Mouse (Mus musculus) forebrain, embryonic 14.5 days (tissue): Measurements from ENCODE around the gene Nod1. TPM values are rescaled to one million over a fixed set of nuclear protein-coding genes. Genes with fewer than 3 reads are reported as not detected.

Experiments used
- ATAC-seq: fragments of 200-750 bp; cut with Nextera tagmentation; 2 replicates; pipeline ENCODE4 v1.8.0; 2017; ENCODE audit warnings: mild to moderate bottlenecking, moderate library complexity
- DNase-seq: peaks from one replicate; pipeline ENCODE4 v3.0.0-alpha.2; 2015; ENCODE audit warnings: low spot score
- H3K27ac ChIP-seq: fragments of 300-500 bp; sonication (generic); 2 replicates; pipeline ENCODE4 v1.5.1; 2014; ENCODE audit warnings: low read depth, mild to moderate bottlenecking, control low read depth, low read length, moderate library complexity
- H3K27me3 ChIP-seq: fragments of 300-500 bp; sonication (generic); replicated peaks from 2 replicates; pipeline ENCODE4 v1.6.1; 2014; ENCODE audit warnings: low read length, control low read depth, mixed read lengths; ENCODE audit not compliant: control insufficient read depth, insufficient read depth
- H3K36me3 ChIP-seq: fragments of 300-500 bp; sonication (generic); 2 replicates; pipeline ENCODE4 v1.6.1; 2014; ENCODE audit warnings: low read length, control low read depth; ENCODE audit not compliant: control insufficient read depth, insufficient read depth
- H3K4me1 ChIP-seq: fragments of 300-500 bp; sonication (generic); 2 replicates; pipeline ENCODE4 v1.6.1; 2014; ENCODE audit warnings: antibody characterized with exemption, low read length, control low read depth; ENCODE audit not compliant: control insufficient read depth, insufficient read depth
- H3K4me2 ChIP-seq: fragments of 300-500 bp; sonication (generic); 2 replicates; pipeline ENCODE4 v1.6.1; 2014; ENCODE audit warnings: mild to moderate bottlenecking, control low read depth, low read length
- H3K4me3 ChIP-seq: fragments of 300-500 bp; sonication (generic); 2 replicates; pipeline ENCODE4 v1.5.1; 2014; ENCODE audit warnings: low read depth, low read length, control low read depth
- H3K9ac ChIP-seq: fragments of 300-500 bp; sonication (generic); 2 replicates; pipeline ENCODE4 v1.6.1; 2014; ENCODE audit warnings: mild to moderate bottlenecking, low read length, control low read depth, moderate library complexity
- H3K9me3 ChIP-seq: fragments of 300-500 bp; sonication (generic); replicated peaks from 2 replicates; pipeline ENCODE4 v1.6.1; 2016; ENCODE audit warnings: low read length, control low read depth, mixed read lengths; ENCODE audit not compliant: control insufficient read depth
- WGBS: fragments of 180-500 bp; shearing (Covaris S2); extraction: QIAGEN DNeasy Blood & Tissue Kit; methylation state at CpG from one replicate; pipeline ENCODE4 v1.1.7; 2014; 5-methylcytosine and 5-hydroxymethylcytosine counted together
- polyA plus RNA-seq: library from polyadenylated mRNA; unstranded; fragments of >200 nt; fragmentation: Nextera tagmentation; extraction: Ambion mirVana; gene quantifications from 2 replicates; pipeline ENCODE4 v1.2.1, GENCODE M21; 2014

Nod1 gene
- polyA plus RNA-seq, 1 experiment from 2014 or later: 1.8 TPM

DNA sequence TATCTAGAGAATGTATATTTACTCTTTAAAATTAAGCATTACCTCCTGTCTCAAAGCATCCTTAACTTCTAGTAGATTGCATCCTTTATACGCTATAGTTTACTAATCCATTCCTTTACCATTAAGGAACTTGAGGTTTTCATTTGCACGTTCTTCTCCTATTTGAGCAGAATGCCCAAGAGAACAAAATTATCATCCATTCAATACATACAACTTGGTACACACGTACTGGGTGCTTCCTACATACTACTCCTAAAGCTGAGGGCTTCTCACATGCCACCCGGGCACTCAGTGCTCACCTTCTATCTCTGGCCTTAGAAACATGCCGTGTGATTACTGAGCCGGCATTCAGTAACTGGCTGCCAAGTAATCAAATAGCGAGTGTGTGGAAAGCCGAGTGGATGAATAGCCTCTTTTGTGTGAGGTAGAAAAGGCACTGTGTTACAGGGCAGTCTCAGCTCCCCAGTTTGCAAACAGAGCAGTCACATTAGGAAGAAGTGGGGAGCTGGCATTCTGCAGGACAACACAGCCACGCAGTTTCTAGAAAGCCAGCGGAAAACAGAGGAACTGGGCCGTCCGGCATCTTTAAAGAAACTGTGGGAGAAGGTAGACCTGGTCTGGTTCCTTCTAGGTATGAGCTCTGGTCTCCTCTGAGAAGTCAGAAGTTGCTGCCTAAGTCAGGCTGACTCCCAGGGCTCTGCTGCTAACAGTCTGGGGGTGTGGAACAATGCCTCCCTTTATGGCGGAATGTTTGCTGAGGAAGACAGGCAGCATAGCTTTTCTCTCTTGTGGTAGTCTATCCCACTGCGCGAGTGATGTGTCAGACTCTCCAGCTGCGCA is 37.2 kb upstream of the Nod1 start:
- H3K27me3 ChIP-seq: peaks cover 22% of the 10 kb centered on the region

DNA sequence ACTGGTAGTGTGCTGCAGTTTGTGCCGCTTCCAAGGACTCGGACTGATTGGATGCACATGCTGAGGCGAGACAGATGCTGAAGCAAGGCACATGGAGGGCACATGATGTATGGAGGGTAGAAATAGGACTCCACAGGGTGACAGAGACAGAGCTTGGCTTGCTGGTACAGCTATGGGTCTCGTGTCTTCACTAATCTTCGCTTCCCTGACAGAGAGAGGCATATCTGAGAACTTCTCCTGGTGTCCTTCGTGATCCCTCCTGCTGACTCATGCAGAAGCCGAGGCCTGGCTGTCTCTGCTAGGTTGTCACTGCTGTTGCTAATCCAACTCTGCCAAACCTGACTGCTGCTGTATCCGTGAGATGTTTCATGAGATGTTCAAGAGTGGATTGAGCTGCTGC is 36.0 kb upstream of the Nod1 start:
- 85% methylated on average over 8 of the region's 8 CpGs for WGBS
- ATAC-seq: no peak
- Histone ChIP-seq H3K27ac (no peak overlapping the region), H3K9ac (no peak overlapping the region), H3K4me1 (peaks cover 3% of the 10 kb centered on the region; the same call in 1 of the 2 replicates), H3K9me3 (no peaks in the 10 kb centered on the region), H3K36me3 (no peaks in the 10 kb centered on the region), H3K4me3 (no peak overlapping the region), H3K27me3 (peaks cover 22% of the 10 kb centered on the region), H3K4me2 (no peak overlapping the region)
- DNase-seq: no peak

More for the DNA sequence above, 37.2 kb upstream of the Nod1 start:
- Histone ChIP-seq H3K9ac (peak overlapping the region; percentile 40), H3K4me3 (0 out of 2 replicates have a peak overlapping the region, but pooled peaks have one; percentile 11), H3K27ac (no peak overlapping the region), H3K9me3 (no peaks in the 10 kb centered on the region), H3K4me2 (peak overlapping the region; percentile 41), H3K36me3 (no peaks in the 10 kb centered on the region), H3K4me1 (peaks cover 3% of the 10 kb centered on the region; the same call in 1 of the 2 replicates)
- DNase-seq: peak; percentile 65
- ATAC-seq: peak; percentile 69
- WGBS: 7% methylated on average over 16 of the region's 16 CpGs

DNA sequence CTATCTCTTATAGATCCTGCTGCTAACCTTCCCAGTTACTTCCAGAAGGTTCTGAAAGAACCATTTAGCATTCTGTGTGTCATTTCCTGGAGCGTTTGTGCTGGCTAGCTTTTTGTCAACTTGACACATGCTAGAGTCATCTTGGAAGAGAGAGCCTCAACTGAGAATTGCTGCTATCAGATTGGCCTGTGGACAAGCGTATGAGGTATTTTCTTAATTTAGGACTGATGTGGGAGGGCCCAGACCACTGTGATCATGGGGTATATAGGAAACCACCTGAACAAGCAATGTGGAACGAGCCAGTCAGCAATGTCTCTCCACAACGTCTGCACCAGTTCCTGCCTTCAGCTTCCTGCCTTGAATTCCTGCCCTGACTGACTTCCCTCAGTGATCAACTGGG is 31.1 kb upstream of the Nod1 start:
- no peak for DNase-seq
- Histone ChIP-seq H3K27me3 (peaks cover 10% of the 10 kb centered on the region), H3K9me3 (no peaks in the 10 kb centered on the region), H3K9ac (no peak overlapping the region), H3K36me3 (no peaks in the 10 kb centered on the region), H3K27ac (no peak overlapping the region), H3K4me2 (no peak overlapping the region), H3K4me1 (no peaks in the 10 kb centered on the region), H3K4me3 (no peak overlapping the region)
- WGBS: 82% methylated on average over 4 of the region's 4 CpGs
- ATAC-seq: no peak

DNA sequence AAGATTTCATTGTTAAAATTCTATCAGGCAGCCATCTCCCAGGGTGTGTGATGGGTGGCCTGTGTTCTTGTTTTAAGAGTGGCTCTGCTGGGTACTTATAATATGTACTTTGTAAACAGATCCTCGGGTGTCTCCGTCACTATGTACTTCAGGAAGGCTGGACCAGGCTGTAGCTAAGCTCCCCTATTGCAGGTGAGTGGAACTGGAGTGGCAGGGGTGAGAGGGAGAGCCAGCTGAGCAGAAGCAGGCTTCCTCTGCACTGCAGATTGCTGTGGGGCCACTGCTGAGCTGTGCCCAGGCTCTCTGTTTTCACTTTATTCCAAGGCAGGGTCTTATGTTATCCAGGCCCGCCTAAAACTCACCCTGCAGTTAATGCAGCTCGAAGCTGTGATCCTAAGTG is 30.0 kb upstream of the Nod1 start:
- no peak overlapping the region for H3K4me3 ChIP-seq
- H3K9me3 ChIP-seq: no peaks in the 10 kb centered on the region
- 83% methylated on average over 4 of the region's 4 CpGs for WGBS
- no peaks in the 10 kb centered on the region; the same call in 1 of the 2 replicates for H3K27me3 ChIP-seq
- no peaks in the 10 kb centered on the region for H3K4me1 ChIP-seq
- no peak overlapping the region for H3K9ac ChIP-seq
- H3K27ac ChIP-seq: no peak overlapping the region
- no peak overlapping the region for H3K4me2 ChIP-seq
- no peaks in the 10 kb centered on the region for H3K36me3 ChIP-seq
- no peak for ATAC-seq
- no peak for DNase-seq

DNA sequence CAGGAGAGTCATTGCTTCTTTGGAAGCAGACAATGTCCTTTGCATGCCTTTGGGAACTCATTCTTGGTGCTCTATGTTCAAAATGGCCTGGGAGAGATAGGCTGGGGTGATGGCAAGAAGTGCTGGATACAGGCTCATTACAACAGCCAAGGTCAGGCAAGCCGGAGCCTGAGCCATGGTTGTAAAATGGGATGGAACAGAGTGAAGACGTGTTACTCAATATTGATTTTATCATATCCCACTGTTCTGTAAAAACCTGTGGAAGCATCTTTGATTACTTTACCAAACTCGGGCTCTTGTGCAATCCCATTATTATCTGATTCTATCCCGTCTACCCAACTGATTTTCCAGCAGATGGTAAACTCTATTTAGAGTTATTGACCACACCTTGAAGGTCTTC is 28.9 kb upstream of the Nod1 start:
- DNase-seq: no peak
- H3K9ac ChIP-seq: no peak overlapping the region
- no peaks in the 10 kb centered on the region for H3K4me1 ChIP-seq
- WGBS: 89% methylated on average over 4 of the region's 4 CpGs
- no peak overlapping the region for H3K4me3 ChIP-seq
- no peak overlapping the region for H3K27ac ChIP-seq
- H3K27me3 ChIP-seq: no peaks in the 10 kb centered on the region
- no peak overlapping the region for H3K4me2 ChIP-seq
- H3K36me3 ChIP-seq: no peaks in the 10 kb centered on the region
- no peak for ATAC-seq
- H3K9me3 ChIP-seq: no peaks in the 10 kb centered on the region

DNA sequence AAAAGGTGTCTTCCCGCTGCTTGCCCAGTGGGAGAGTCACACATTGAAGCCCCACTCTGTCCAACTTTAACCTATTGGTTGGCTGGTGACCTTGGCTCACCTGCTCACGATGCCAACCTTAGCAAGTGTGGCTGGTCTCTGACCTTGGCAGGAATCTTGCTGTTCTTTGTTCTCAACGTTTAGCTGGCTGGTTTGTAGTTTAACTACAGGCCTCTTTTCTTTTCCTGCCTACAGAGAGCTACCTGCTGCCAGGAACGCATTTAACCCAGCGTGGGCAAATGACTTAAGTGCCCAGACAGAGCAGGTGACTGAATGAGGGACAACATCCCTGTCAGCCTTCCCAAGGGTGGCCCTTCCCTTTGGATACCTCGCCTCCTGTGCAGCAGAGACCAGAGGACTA is 25.3 kb upstream of the Nod1 start:
- H3K9me3 ChIP-seq: no peaks in the 10 kb centered on the region
- H3K27ac ChIP-seq: no peak overlapping the region
- ATAC-seq: no peak
- no peaks in the 10 kb centered on the region for H3K36me3 ChIP-seq
- H3K27me3 ChIP-seq: no peaks in the 10 kb centered on the region
- H3K9ac ChIP-seq: no peak overlapping the region
- no peak for DNase-seq
- H3K4me2 ChIP-seq: no peak overlapping the region
- no peaks in the 10 kb centered on the region for H3K4me1 ChIP-seq
- 83% methylated on average over 6 of the region's 6 CpGs for WGBS
- no peak overlapping the region for H3K4me3 ChIP-seq

DNA sequence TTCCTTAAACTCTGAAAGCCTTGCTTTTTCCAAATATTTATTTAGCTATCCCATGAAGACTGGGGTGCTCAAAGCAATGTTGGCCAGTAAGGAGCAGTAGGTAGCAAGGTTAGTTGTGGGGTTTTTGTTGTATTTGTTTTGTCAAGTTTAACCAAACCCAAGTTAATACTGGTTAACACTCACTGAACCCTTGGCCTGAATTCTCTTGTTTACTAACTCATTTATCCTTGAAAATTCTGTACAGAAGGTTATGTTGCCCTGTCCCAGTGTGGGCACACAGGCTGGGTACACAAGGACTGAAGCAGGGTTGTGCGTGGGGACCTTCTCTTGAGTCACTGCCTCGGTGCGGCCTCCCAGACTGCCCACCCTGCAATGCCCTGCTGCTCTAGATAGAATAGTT is 23.9 kb upstream of the Nod1 start:
- Histone ChIP-seq H3K27ac (no peak overlapping the region), H3K9ac (no peak overlapping the region), H3K27me3 (no peaks in the 10 kb centered on the region), H3K9me3 (no peaks in the 10 kb centered on the region), H3K36me3 (no peaks in the 10 kb centered on the region), H3K4me2 (no peak overlapping the region), H3K4me1 (peaks cover 5% of the 10 kb centered on the region), H3K4me3 (no peak overlapping the region)
- no peak for DNase-seq
- no peak for ATAC-seq
- WGBS: 94% methylated on average over 3 of the region's 3 CpGs

DNA sequence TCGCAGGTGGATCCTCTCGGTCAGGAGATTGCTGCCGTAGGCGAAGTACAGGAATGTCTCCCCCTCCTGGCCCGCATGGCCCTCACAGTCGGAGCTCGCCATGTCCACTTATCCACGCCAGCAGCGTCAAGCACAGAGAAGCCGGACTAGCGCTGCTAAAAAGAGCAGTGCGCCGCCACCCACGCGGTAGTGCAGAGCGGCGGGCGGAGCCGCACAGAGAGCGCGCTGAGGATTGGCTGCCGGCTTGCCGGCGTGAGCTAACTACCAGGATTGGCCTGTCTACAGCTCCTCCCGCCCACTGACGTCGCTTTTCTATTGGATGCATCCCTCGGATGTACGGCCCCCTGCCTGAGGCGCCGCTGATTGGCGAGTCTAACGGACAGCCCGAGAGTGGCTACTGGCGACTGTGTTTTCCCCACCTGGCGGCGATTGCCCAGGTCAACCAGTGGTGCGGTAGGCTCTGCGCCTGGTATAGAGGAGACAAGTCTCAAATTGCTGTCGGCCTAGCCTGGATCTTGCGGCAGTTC is 20.4 kb upstream of the Nod1 start, which contains the start of gene Ggct:
TSS of gene Ggct (minus strand) at position 217 of the 527 bp plus-strand sequence.
- Histone ChIP-seq H3K4me3 (peak within 1 kb of the TSS; percentile 56), H3K4me2 (peak within 1 kb of the TSS; percentile 94), H3K4me1 (peaks cover 5% of the 10 kb centered on the region), H3K36me3 (no peaks in the 10 kb centered on the region), H3K9ac (peak within 1 kb of the TSS; percentile 65), H3K27me3 (no peaks in the 10 kb centered on the region), H3K9me3 (no peaks in the 10 kb centered on the region), H3K27ac (no peak within 1 kb of the TSS)
- DNase-seq (peak; percentile 99), ATAC-seq (peak; percentile 100)
- WGBS: 1% methylated on average over 38 of the region's 41 CpGs

DNA sequence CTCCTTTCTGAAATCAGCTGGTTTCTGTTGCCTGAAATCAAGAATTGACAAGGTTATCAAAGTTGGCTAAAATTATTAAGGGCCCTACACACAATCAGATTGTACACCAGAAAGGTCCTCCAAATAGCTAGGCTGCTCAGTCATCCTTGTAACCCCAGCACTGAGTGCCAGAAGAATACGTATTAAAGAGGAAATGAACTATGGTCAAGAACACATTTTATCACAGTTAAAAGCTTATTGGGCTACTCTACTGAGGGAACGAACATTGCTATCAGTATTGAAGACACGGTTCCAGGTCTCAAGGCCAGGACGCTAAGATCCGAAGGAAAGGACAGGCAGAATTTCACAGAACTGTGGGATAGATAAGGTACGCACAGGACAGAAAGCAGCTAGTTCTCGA is 19.7 kb upstream of the Nod1 start:
- Histone ChIP-seq H3K4me3 (peak overlapping the region; percentile 56), H3K27me3 (no peaks in the 10 kb centered on the region), H3K27ac (no peak overlapping the region), H3K36me3 (no peaks in the 10 kb centered on the region), H3K4me1 (peaks cover 5% of the 10 kb centered on the region), H3K9me3 (no peaks in the 10 kb centered on the region), H3K4me2 (peak overlapping the region; percentile 94), H3K9ac (peak overlapping the region; percentile 65)
- WGBS: 3% methylated on average over 7 of the region's 7 CpGs
- DNase-seq (peak; percentile 2), ATAC-seq (no peak)
